Comparison of ENCODE assay signal across 8 mouse cellular contexts in the genomic region with DNA sequence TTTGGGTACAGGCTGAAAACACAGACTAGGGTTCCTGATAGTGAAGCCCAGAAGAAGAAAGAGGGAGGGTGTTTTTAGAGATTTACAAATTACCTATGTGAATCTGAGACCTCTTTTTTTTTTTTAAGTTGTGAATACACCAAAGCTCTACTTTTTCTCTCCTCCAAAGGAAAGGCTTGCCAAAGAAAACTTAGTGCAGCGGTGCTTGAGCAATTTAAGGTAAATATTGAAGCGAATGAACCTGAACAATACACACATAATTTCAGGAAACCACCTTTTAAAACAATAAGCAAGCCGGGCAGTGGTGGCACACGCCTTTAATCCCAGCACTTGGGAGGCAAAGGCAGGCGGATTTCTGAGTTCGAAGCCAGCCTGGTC. TPM values are rescaled to one million over a fixed set of nuclear protein-coding genes. Genes with fewer than 3 reads are reported as not detected.
DNase-seq lines count a peak whose midpoint lies in the region; ATAC-seq and TF ChIP-seq lines count a peak whose summit lies in the region.

No protein-coding gene starts in this region.

- TF ChIP-seq POLR2A in bone marrow macrophage, adult 2 months (IDR thresholded peaks at IDR 0.05; ENCODE audit: borderline replicate concordance, low read depth, low read length) = no peak

- H3K4me2 ChIP-seq in hindbrain, embryonic 13.5 days = peak overlapping the region; percentile 60
- H3K4me2 ChIP-seq in midbrain, embryonic 11.5 days = peak overlapping the region; percentile 52

- peak overlapping the region; percentile 94; the same call in 1 of the 2 replicates for H3K9ac ChIP-seq in hindbrain, embryonic 13.5 days
- H3K9ac ChIP-seq in midbrain, embryonic 11.5 days (ENCODE audit: low read length) = peak overlapping the region; percentile 99

- intact Hi-C loops in left cerebral cortex, postnatal 14 days (cut with DNase I) = loop anchor here (5.0 kb wide), 1 partner anchor 296 kb away; no protein-coding TSS in a partner anchor

- no peak for TF ChIP-seq CTCF in bone marrow macrophage, adult 2 months (IDR thresholded peaks at IDR 0.05; ENCODE audit: low read depth, low read length)

- H3K27me3 ChIP-seq in hindbrain, embryonic 13.5 days = no peaks in the 10 kb centered on the region
- no peaks in the 10 kb centered on the region for H3K27me3 ChIP-seq in midbrain, embryonic 11.5 days (ENCODE audit: control insufficient read depth, insufficient read depth, low read length)

- H3K4me1 ChIP-seq in bone marrow macrophage, adult 2 months (ENCODE audit: control insufficient read depth, insufficient read depth, low read length) = peaks cover 28% of the 10 kb centered on the region
- H3K4me1 ChIP-seq in hindbrain, embryonic 13.5 days (replicated peaks) = peaks cover 32% of the 10 kb centered on the region
- H3K4me1 ChIP-seq in midbrain, embryonic 11.5 days (ENCODE audit: control insufficient read depth, insufficient read depth, low read length) = peaks cover 8% of the 10 kb centered on the region

- peak overlapping the region; percentile 99 for H3K4me3 ChIP-seq in bone marrow macrophage, adult 2 months (ENCODE audit: insufficient read depth, low read length)
- peak overlapping the region; percentile 96 for H3K4me3 ChIP-seq in hindbrain, embryonic 13.5 days
- peak overlapping the region; percentile 97 for H3K4me3 ChIP-seq in midbrain, embryonic 11.5 days (ENCODE audit: low read depth, low read length)

- no peaks in the 10 kb centered on the region for H3K9me3 ChIP-seq in hindbrain, embryonic 13.5 days
- H3K9me3 ChIP-seq in midbrain, embryonic 11.5 days (ENCODE audit: control insufficient read depth, low read length) = no peaks in the 10 kb centered on the region

- peaks cover 7% of the 10 kb centered on the region for H3K36me3 ChIP-seq in hindbrain, embryonic 13.5 days
- peaks cover 5% of the 10 kb centered on the region; the same call in 1 of the 2 replicates for H3K36me3 ChIP-seq in midbrain, embryonic 11.5 days (ENCODE audit: control insufficient read depth, insufficient read depth, low read length)

- WGBS in hindbrain, embryonic 13.5 days = 30% methylated on average over 6 of the region's 6 CpGs
- WGBS in midbrain, embryonic 11.5 days = 24% methylated on average over 6 of the region's 6 CpGs

- H3K27ac ChIP-seq in bone marrow macrophage, adult 2 months (ENCODE audit: insufficient read depth, low read depth, low read length) = peak overlapping the region; percentile 94
- H3K27ac ChIP-seq in hindbrain, embryonic 13.5 days = peak overlapping the region; percentile 94
- H3K27ac ChIP-seq in midbrain, embryonic 11.5 days (ENCODE audit: low read depth, low read length) = peak overlapping the region; percentile 96

- DNase-seq in kidney, adult 18-20 months = peak; percentile 6
- DNase-seq in kidney, postnatal 4 days = no peak
- no peak for DNase-seq in midbrain, embryonic 11.5 days (ENCODE audit: low spot score, missing footprints)
- DNase-seq in left cerebral cortex, postnatal 14 days (ENCODE audit: low spot score in 2 of 2) = no peak
- no peak for DNase-seq in retina, postnatal 1 day
- DNase-seq in cerebellum, adult 11 months = no peak

- ATAC-seq in hindbrain, embryonic 13.5 days (ENCODE audit: low FRiP score) = no peak
- ATAC-seq in midbrain, embryonic 11.5 days (ENCODE audit: low FRiP score) = no peak

RNA-seq across cellular contexts. Expression of gene Pds5a, which starts 0.7 kb away (rescaled TPM):
- 101 and 103 TPM in 2 replicates for polyA plus RNA-seq in bone marrow macrophage, adult 2 months (2012; ENCODE audit: insufficient read depth, insufficient read length, missing spikeins)
- 54.2 and 57.8 TPM in 2 replicates for polyA plus RNA-seq in hindbrain, embryonic 13.5 days (2015; fragmentation: Nextera tagmentation; extraction: Ambion mirVana)
- 127 and 139 TPM in 2 replicates for polyA plus RNA-seq in midbrain, embryonic 11.5 days (2014; fragmentation: Nextera tagmentation; extraction: Ambion mirVana)
- total RNA-seq in left cerebral cortex, postnatal 14 days (2021) = 10 to 100 TPM; 67.8 to 68.9 TPM
